Mouse (Mus musculus): ENCODE measurements around the gene Slc35b2.
A peak's percentile ranks its signal among the peaks of the same experiment; 100 is the strongest.

Slc35b2 gene

DNA sequence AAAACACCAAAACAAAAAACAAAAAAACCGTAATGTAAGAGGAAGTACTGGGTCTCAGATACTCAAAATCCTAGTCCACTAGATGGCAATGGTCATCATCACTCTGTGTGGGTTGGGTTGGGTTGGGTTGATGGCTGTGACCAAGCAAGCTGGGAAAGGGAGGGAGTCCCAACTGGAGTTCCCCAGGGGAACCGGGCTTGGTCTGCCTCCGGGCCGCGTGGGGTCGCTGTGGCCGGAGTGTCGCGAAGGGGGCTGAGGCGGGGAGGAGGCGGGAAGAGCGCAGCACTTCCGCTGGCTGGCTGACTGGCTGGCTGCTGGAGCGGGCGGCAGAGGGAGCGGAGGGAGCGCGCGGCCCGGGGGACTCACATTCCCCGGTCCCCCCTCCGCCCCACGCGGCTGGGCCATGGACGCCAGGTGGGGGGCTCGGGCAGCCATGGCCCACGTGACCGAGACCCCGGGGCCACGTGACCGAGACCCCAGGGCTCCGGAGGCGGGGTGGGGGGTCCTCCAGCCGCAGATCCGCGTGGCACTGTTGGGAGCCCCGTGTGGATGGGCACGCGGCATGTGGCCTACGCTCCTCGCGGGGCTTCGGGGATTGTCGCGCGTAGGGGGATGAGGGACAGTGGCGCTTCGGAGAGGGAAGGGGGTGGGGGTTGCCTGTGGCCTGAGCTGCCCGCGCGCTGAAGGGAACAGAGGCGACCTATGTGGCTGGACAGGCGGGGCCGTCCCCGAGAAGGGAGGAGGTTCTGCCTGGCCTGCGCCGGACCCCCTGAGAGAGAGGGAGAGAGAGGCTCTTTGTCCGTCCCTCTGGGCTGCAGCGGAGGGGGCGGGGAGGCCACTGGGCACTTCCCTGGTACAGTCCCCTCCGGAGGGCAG is at the start of gene Slc35b2:
Slc35b2 (plus strand) TSS at position 220 of the 876 bp plus-strand sequence.
- peak; percentile 81 for DNase-seq (ENCODE audit: low spot score)

DNA sequence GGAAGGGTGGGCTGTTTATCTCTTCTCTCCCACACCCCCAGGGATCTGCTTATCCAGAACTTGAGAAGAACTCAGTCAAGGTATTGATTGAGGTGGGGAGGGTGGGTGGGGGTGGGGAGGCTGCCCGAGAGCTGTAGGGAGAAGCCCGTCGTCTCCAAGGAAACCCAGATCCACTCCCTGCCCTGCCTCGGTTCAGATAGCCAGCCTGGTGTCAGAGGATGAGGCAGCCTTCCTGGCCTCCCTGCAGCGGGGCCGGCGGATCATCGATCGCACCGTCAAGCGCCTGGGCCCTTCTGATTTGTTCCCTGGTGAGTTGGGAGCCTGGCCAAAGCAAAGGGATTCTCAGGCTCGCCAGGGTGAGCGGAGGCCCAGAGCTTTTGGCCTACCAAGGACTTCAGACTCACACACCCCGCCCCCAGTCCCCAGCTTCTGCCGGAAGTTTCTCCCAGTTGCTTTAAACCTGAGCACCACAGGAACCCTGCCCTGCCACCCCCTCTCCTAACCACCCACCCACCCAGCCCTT is 48.4 kb upstream of the Slc35b2 start:
- no peak for DNase-seq (ENCODE audit: low spot score)

- no peak for DNase-seq (ENCODE audit: low spot score)
These were observed 47.9 kb upstream of the Slc35b2 start for GRCm38 (mm10) chr17:45515806-45516205.

- DNase-seq (ENCODE audit: low spot score), result peak; percentile 58
These were observed 47.2 kb upstream of the Slc35b2 start for GRCm38 (mm10) chr17:45516488-45516887.

GRCm38 (mm10) chr17:45517135-45517534 is 46.5 kb upstream of the Slc35b2 start:
- DNase-seq (ENCODE audit: low spot score), result no peak

- DNase-seq (ENCODE audit: low spot score), result no peak
These were observed 46.0 kb upstream of the Slc35b2 start for GRCm38 (mm10) chr17:45517549-45518215.

GRCm38 (mm10) chr17:45518766-45519475 is 44.8 kb upstream of the Slc35b2 start:
- DNase-seq (ENCODE audit: low spot score), result no peak

GRCm38 (mm10) chr17:45520136-45520535 is 43.5 kb upstream of the Slc35b2 start:
- no peak for DNase-seq (ENCODE audit: low spot score)

- DNase-seq (ENCODE audit: low spot score), result no peak
These were observed 40.4 kb upstream of the Slc35b2 start, which contains the start of gene Tcte1 for GRCm38 (mm10) chr17:45523263-45523662. Gene Tcte1 (plus strand): TSS chr17:45523434.

- no peak for DNase-seq (ENCODE audit: low spot score)
These were observed 38.7 kb upstream of the Slc35b2 start for GRCm38 (mm10) chr17:45524961-45525360.

- DNase-seq (ENCODE audit: low spot score), result no peak
These were observed 37.1 kb upstream of the Slc35b2 start for GRCm38 (mm10) chr17:45526571-45526970.

GRCm38 (mm10) chr17:45530346-45530782 is 33.3 kb upstream of the Slc35b2 start:
- DNase-seq (ENCODE audit: low spot score), result no peak

GRCm38 (mm10) chr17:45532896-45533295 is 30.8 kb upstream of the Slc35b2 start:
- no peak for DNase-seq (ENCODE audit: low spot score)

DNA sequence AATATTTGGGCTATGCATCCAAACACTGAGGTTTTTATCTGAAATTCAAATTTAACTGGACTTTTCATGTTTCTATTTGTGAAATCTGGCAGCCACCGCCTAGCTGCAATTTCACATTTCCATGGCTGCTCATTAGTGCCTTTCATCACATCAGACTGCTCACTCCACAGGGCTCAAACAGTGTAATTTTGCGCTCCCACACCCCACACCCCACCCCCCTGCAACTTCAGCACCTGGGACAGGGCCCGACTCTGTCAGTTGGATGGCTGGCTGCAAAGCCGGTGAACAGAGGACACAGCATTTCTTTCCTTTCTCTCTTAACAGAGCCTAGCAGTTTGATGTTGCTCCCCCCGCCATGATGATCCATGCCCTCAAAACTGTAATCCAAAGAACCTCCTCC is 27.4 kb upstream of the Slc35b2 start:
- no peak for DNase-seq (ENCODE audit: low spot score)

DNA sequence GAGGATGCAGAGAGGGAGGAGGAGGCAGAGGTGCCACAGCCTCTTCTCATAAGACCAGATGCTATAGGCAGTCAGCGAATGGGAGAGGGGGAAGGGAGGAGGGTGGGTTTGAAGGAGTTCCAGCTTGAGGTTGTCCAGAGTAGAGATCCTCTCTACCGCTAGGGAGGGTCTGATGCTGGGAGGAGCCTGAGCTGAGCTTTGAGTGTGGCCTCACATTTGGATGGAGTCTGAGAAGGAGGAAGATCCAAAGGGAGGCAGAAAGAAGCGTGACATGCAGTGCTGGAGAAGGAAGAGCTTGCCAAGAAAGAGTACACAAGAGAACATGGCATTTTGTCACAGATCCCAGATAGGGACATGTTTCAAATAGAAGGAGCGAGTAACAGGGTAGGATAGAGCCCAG is 25.3 kb upstream of the Slc35b2 start:
- DNase-seq (ENCODE audit: low spot score), result no peak

GRCm38 (mm10) chr17:45539664-45540063 is 24.0 kb upstream of the Slc35b2 start:
- DNase-seq (ENCODE audit: low spot score), result no peak

- no peak for DNase-seq (ENCODE audit: low spot score)
These were observed 21.5 kb upstream of the Slc35b2 start for GRCm38 (mm10) chr17:45542129-45542528.

DNA sequence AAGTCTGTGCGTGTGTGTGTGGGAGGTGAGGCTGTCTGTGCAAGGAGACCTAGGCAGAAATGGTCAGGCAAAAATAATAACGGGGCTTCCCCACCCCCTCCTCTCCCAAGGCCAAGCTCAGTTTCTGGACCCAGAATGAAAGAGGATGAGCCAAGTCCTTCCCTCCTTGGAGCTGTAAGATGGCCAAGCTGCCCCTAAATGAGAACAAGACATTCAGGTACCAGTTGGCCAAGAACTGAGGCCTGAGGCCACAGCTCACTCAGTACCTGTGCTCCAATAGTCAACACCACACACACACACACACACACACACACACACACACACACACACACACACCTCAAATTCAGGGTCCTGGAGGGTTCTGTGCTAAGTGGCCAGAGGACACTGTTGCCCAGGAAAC is 21.0 kb upstream of the Slc35b2 start:
- no peak for DNase-seq (ENCODE audit: low spot score)

GRCm38 (mm10) chr17:45543115-45543514 is 20.6 kb upstream of the Slc35b2 start:
- DNase-seq (ENCODE audit: low spot score), result no peak

DNA sequence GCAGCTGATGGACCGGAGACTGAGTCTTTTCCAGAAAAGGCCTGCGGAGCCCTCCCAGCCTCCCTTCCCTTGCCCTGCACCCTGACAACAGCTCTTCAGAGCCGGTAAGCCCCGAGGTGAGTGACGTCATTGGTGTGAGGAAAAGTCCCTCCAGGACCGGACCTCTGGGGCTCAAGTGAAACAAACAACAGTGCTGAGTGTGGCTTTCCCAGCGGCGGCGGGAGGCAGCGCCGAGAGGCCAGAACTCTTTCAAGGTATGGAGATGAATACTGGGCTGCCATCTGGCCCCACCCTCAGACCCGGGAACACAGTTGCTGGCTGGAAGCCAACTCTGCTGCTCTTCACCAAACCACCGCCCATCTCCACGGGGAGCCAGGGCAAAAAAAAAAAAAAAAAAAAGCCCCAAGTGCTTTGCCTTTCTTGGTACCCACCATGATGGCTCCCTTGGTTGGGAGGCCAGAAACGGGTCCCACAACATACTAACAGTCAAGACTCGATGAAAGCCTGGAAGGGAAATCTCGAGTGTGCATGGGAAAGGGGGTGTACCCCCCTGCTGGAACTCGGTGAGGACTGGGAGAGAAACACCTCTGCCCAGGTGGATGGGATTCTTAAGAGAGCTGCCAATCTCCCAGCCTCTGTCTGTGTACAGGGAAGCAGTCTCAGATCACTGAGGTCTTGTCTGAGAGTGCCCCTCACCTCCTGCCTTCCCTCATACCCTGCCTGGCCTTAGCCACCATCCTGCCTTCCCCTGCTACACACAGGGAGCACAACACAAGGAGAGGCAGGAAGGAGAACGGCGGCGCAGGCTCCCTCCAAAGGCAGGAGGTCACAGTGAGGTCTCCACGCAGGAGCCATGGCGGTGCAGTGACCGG is 19.4 kb upstream of the Slc35b2 start:
- no peak for DNase-seq (ENCODE audit: low spot score)

GRCm38 (mm10) chr17:45544873-45545277 is 18.8 kb upstream of the Slc35b2 start:
- DNase-seq (ENCODE audit: low spot score), result no peak
